In the genomic region with DNA sequence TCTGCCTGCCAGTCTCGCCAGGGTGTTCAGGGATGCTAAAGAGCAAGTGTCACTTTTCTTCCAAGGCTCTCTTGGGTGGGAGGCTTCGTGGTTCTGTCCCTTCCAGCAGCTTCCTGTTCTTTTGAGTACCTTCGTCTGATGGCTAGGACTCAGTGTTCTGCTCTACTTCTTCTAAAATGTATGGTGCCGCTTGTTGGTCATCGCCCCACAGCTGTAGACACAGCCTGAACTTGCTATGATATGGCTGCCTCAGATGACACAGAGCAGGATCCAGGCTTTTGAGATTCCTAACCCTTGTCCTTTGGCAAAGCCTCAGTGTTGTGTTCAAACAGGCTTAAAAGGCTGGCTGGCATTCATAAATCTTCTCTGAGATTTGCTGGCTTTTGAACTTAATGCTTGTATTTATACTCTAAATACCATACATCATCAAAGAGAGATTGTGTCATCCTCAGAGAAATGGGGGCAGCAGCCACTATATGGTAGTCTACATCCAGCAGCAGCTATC, we compare ENCODE assay signal across 16 mouse cellular contexts.
"Had no signal": no experiment of that assay in that cellular context is flagged by ENCODE, and none has a peak within 500 bp of the region (broad histone marks: within the 10 kb centered on the region; RNA-seq: fewer than 3 reads in every experiment).

No protein-coding gene starts in this region.

- ATAC-seq: midbrain, embryonic 15.5 days had no signal

- H3K27me3 ChIP-seq: kidney, embryonic 15.5 days; liver, embryonic 15.5 days; midbrain, embryonic 15.5 days; neural tube, embryonic 12.5 days had no signal

- H3K4me3 ChIP-seq: kidney, embryonic 15.5 days; limb, embryonic 12.5 days; liver, embryonic 15.5 days; megakaryocyte, embryonic 14.5 days; midbrain, embryonic 15.5 days; neural tube, embryonic 12.5 days had no signal

- H3K27ac ChIP-seq: kidney, embryonic 15.5 days; limb, embryonic 12.5 days; liver, embryonic 15.5 days; macrophage; midbrain, embryonic 15.5 days; neural tube, embryonic 12.5 days had no signal

- H3K9ac ChIP-seq: kidney, embryonic 15.5 days; limb, embryonic 12.5 days; liver, embryonic 15.5 days; midbrain, embryonic 15.5 days; neural tube, embryonic 12.5 days had no signal

- H3K36me3 ChIP-seq: limb, embryonic 12.5 days; liver, embryonic 15.5 days; midbrain, embryonic 15.5 days; neural tube, embryonic 12.5 days had no signal

- H3K4me2 ChIP-seq: kidney, embryonic 15.5 days; limb, embryonic 12.5 days; liver, embryonic 15.5 days; midbrain, embryonic 11.5 days; midbrain, embryonic 15.5 days; neural tube, embryonic 12.5 days had no signal

- H3K9me3 ChIP-seq: kidney, embryonic 15.5 days; limb, embryonic 12.5 days; liver, embryonic 15.5 days; megakaryocyte, embryonic 14.5 days; midbrain, embryonic 15.5 days had no signal

- DNase-seq: kidney, postnatal 14 days; liver; lung, adult 2 months; lung, postnatal 10 days; right cerebral cortex, postnatal 4 days; spleen, adult 18-20 months; thymus, adult 2 months; thymus, postnatal 25 days had no signal

- H3K4me1 ChIP-seq: liver, embryonic 15.5 days; midbrain, embryonic 15.5 days; neural tube, embryonic 12.5 days had no signal
